Mouse (Mus musculus) bone marrow, adult 2 months (tissue): Measurements from ENCODE around the gene Iqcd. TPM values are rescaled to one million over a fixed set of nuclear protein-coding genes. Genes with fewer than 3 reads are reported as not detected.

Experiments
- H3K27ac ChIP-seq: fragments of 200-500 bp; 2 replicates; pipeline ENCODE4 v1.5.1; 2012; ENCODE audit warnings: low read depth, mild to moderate bottlenecking, control low read depth, inconsistent platforms, low read length; ENCODE audit not compliant: control insufficient read depth, poor library complexity, insufficient read depth
- H3K4me1 ChIP-seq: fragments of 200-500 bp; 2 replicates; pipeline ENCODE4 v1.6.1; 2011; ENCODE audit warnings: low read length; ENCODE audit not compliant: control insufficient read depth, insufficient read depth
- H3K4me3 ChIP-seq: fragments of 200-500 bp; replicated peaks from 2 replicates; pipeline ENCODE3; 2011; ENCODE audit warnings: mild to moderate bottlenecking, low read depth, low read length, control low read depth; ENCODE audit not compliant: control insufficient read depth
- CTCF ChIP-seq: fragments of 200-500 bp; IDR thresholded peaks from 2 replicates; pipeline ENCODE4 v1.5.1; 2011; ENCODE audit warnings: low read length, control low read depth; ENCODE audit not compliant: control insufficient read depth, insufficient read depth
- POLR2A ChIP-seq: fragments of 200-500 bp; IDR thresholded peaks from 2 replicates; pipeline ENCODE4 v1.6.1; 2011; ENCODE audit warnings: low read depth, mild to moderate bottlenecking, control low read depth, low read length, borderline replicate concordance; ENCODE audit not compliant: control insufficient read depth
- WGBS: fragments of 180-500 bp; shearing (Covaris S2); methylation state at CpG from one replicate; pipeline ENCODE4 v1.1.7; 2018; 5-methylcytosine and 5-hydroxymethylcytosine counted together
- polyA plus RNA-seq: library from polyadenylated mRNA; stranded (reverse); fragments of >200 nt; gene quantifications from 2 replicates; pipeline ENCODE4 v1.2.4, GENCODE M21; 2011; ENCODE audit warnings: low replicate concordance; ENCODE audit not compliant: missing spikeins, insufficient read depth, insufficient read length

Gene Iqcd
- polyA plus RNA-seq, result 3.7 and 7.2 TPM in 2 replicates

GRCm38 (mm10) chr5:120588569-120589094 is at the start of gene Iqcd, which contains the start of gene Tpcn1:
TSS of gene Iqcd (plus strand) at chr5:120589016.
TSS of gene Tpcn1 (minus strand) at chr5:120588673.
- Histone ChIP-seq H3K4me3 (peak within 1 kb of the TSS; percentile 81), H3K4me1 (peaks cover 2% of the 10 kb centered on the region; the same call in 1 of the 2 replicates), H3K27ac (peak within 1 kb of the TSS; percentile 96)
- peak; percentile 99 for TF ChIP-seq POLR2A
- no peak for TF ChIP-seq CTCF
- WGBS, result under 1% methylated on average over 35 of the region's 35 CpGs

GRCm38 (mm10) chr5:120548236-120548850 is 40.5 kb upstream of the Iqcd start:
- no peak overlapping the region for H3K4me3 ChIP-seq
- H3K4me1 ChIP-seq, result no peaks in the 10 kb centered on the region
- H3K27ac ChIP-seq, result no peak overlapping the region
- TF ChIP-seq CTCF (no peak), POLR2A (no peak)
- 92% methylated on average over 11 of the region's 11 CpGs for WGBS

- H3K4me1 ChIP-seq, result no peaks in the 10 kb centered on the region
- 84% methylated on average over 5 of the region's 5 CpGs for WGBS
- TF ChIP-seq CTCF (no peak), POLR2A (no peak)
Measured at GRCm38 (mm10) chr5:120550137-120550536, 38.7 kb upstream of the Iqcd start.

GRCm38 (mm10) chr5:120550673-120551072 is 38.1 kb upstream of the Iqcd start:
- Histone ChIP-seq H3K27ac (no peak overlapping the region), H3K4me3 (no peak overlapping the region), H3K4me1 (no peaks in the 10 kb centered on the region)
- WGBS, result 100% methylated on average over 5 of the region's 5 CpGs
- TF ChIP-seq POLR2A (no peak), CTCF (no peak)

More at GRCm38 (mm10) chr5:120550137-120550536, 38.7 kb upstream of the Iqcd start:
- no peak overlapping the region for H3K27ac ChIP-seq
- H3K4me3 ChIP-seq, result no peak overlapping the region

- TF ChIP-seq CTCF (no peak), POLR2A (no peak)
- H3K27ac ChIP-seq, result no peak overlapping the region
- 95% methylated on average over 24 of the region's 24 CpGs for WGBS
- H3K4me1 ChIP-seq, result peaks cover 2% of the 10 kb centered on the region; the same call in 1 of the 2 replicates
- H3K4me3 ChIP-seq, result no peak overlapping the region
Measured at GRCm38 (mm10) chr5:120555871-120556270, 32.9 kb upstream of the Iqcd start.

- 66% methylated on average over 8 of the region's 8 CpGs for WGBS
- Histone ChIP-seq H3K4me3 (no peak overlapping the region), H3K27ac (no peak overlapping the region; the same call in 1 of the 2 replicates), H3K4me1 (peaks cover 3% of the 10 kb centered on the region; the same call in 1 of the 2 replicates)
- no peak for TF ChIP-seq CTCF
- no peak for TF ChIP-seq POLR2A
Measured at GRCm38 (mm10) chr5:120558041-120558440, 30.8 kb upstream of the Iqcd start.

GRCm38 (mm10) chr5:120558762-120559161 is 30.1 kb upstream of the Iqcd start:
- TF ChIP-seq POLR2A (no peak), CTCF (no peak)
- peak overlapping the region; percentile 49 for H3K27ac ChIP-seq
- WGBS, result 10% methylated on average over 14 of the region's 14 CpGs
- peaks cover 3% of the 10 kb centered on the region; the same call in 1 of the 2 replicates for H3K4me1 ChIP-seq
- H3K4me3 ChIP-seq, result peak overlapping the region; percentile 10

- H3K4me1 ChIP-seq, result peaks cover 3% of the 10 kb centered on the region; the same call in 1 of the 2 replicates
- 29% methylated on average over 9 of the region's 9 CpGs for WGBS
Measured at GRCm38 (mm10) chr5:120560129-120560615, 28.6 kb upstream of the Iqcd start.

GRCm38 (mm10) chr5:120560616-120561311 is 28.1 kb upstream of the Iqcd start:
- 7% methylated on average over 16 of the region's 16 CpGs for WGBS
- peak overlapping the region; percentile 75 for H3K27ac ChIP-seq
- H3K4me1 ChIP-seq, result peaks cover 3% of the 10 kb centered on the region; the same call in 1 of the 2 replicates
- TF ChIP-seq CTCF (no peak), POLR2A (no peak)
- H3K4me3 ChIP-seq, result peak overlapping the region; percentile 28

More at GRCm38 (mm10) chr5:120560129-120560615, 28.6 kb upstream of the Iqcd start:
- H3K27ac ChIP-seq, result peak overlapping the region; percentile 29; the same call in 1 of the 2 replicates
- no peak for TF ChIP-seq CTCF
- no peak for TF ChIP-seq POLR2A
- peak overlapping the region; percentile 57 for H3K4me3 ChIP-seq
